Mouse (Mus musculus): ENCODE results near the gene Ddost.

- TF ChIP-seq CHD2 (IDR thresholded peaks at IDR 0.05; ENCODE audit: low read depth, low read length) (no peak), ZC3H11A (IDR thresholded peaks at IDR 0.05; ENCODE audit: borderline replicate concordance, low read depth, low read length) (no peak), HCFC1 (IDR thresholded peaks at IDR 0.05; ENCODE audit: borderline replicate concordance, insufficient read depth, low read length) (no peak), MAFK (IDR thresholded peaks at IDR 0.05; ENCODE audit: insufficient read depth, low read depth, low read length) (no peak), ZNF384 (IDR thresholded peaks at IDR 0.05; ENCODE audit: low read depth, low read length) (no peak)
These were observed 9.3 kb downstream of the Ddost start for GRCm38 (mm10) chr4:138313795-138314194.
